Mouse (Mus musculus) hindbrain, embryonic 16.5 days (tissue): ENCODE data around the gene Map3k20. TPM values are rescaled to one million over a fixed set of nuclear protein-coding genes. Genes with fewer than 3 reads are reported as not detected.

Experiments
- ATAC-seq: fragments of 200-750 bp; cut with Nextera tagmentation; 2 replicates; pipeline ENCODE4 v1.8.0; 2017; ENCODE audit warnings: moderate TSS enrichment, moderate library complexity
- H3K27ac ChIP-seq: fragments of 300-500 bp; sonication (generic); 2 replicates; pipeline ENCODE4 v1.5.1; 2014; ENCODE audit warnings: low read depth, mild to moderate bottlenecking, control low read depth, low read length, moderate library complexity
- H3K27me3 ChIP-seq: fragments of 300-500 bp; sonication (generic); replicated peaks from 2 replicates; pipeline ENCODE4 v1.6.1; 2014; ENCODE audit warnings: low read length; ENCODE audit not compliant: control insufficient read depth, insufficient read depth
- H3K36me3 ChIP-seq: fragments of 300-500 bp; sonication (generic); 2 replicates; pipeline ENCODE4 v1.6.1; 2014; ENCODE audit warnings: mild to moderate bottlenecking, low read length, moderate library complexity, mixed read lengths; ENCODE audit not compliant: control insufficient read depth, insufficient read depth
- H3K4me1 ChIP-seq: fragments of 300-500 bp; sonication (generic); 2 replicates; pipeline ENCODE4 v1.6.1; 2014; ENCODE audit warnings: low read depth, low read length; ENCODE audit not compliant: control insufficient read depth, insufficient read depth
- H3K4me2 ChIP-seq: fragments of 300-500 bp; sonication (generic); 2 replicates; pipeline ENCODE4 v1.6.1; 2014; ENCODE audit warnings: mild to moderate bottlenecking, low read length, control low read depth, moderate library complexity
- H3K4me3 ChIP-seq: fragments of 300-500 bp; sonication (generic); 2 replicates; pipeline ENCODE4 v1.5.1; 2014; ENCODE audit warnings: mild to moderate bottlenecking, low read length, control low read depth, moderate library complexity
- H3K9ac ChIP-seq: fragments of 300-500 bp; sonication (generic); 2 replicates; pipeline ENCODE4 v1.6.1; 2014; ENCODE audit warnings: low read depth, mild to moderate bottlenecking, control low read depth, low read length, moderate library complexity
- H3K9me3 ChIP-seq: fragments of 300-500 bp; sonication (generic); 2 replicates; pipeline ENCODE4 v1.6.1; 2014; ENCODE audit warnings: mild to moderate bottlenecking, low read length, moderate library complexity; ENCODE audit not compliant: control insufficient read depth
- WGBS: fragments of 180-500 bp; shearing (Covaris S2); extraction: QIAGEN DNeasy Blood & Tissue Kit; methylation state at CpG from one replicate; pipeline ENCODE4 v1.1.7; 2014; 5-methylcytosine and 5-hydroxymethylcytosine counted together
- polyA plus RNA-seq: library from polyadenylated mRNA; unstranded; fragments of >200 nt; fragmentation: Nextera tagmentation; extraction: Ambion mirVana; gene quantifications from 2 replicates; pipeline ENCODE4 v1.2.1, GENCODE M21; 2015

Map3k20 gene
- polyA plus RNA-seq, 1 experiment from 2014 or later = 3.3 TPM

- H3K27ac ChIP-seq = no peak overlapping the region
- 0 out of 2 replicates have a peak, but pooled peaks cover 4% of the 10 kb centered on the region for H3K27me3 ChIP-seq
- H3K4me2 ChIP-seq = no peak overlapping the region
- ATAC-seq = no peak
- H3K9me3 ChIP-seq = no peaks in the 10 kb centered on the region
- H3K4me1 ChIP-seq = no peaks in the 10 kb centered on the region
- 83% methylated on average over 4 of the region's 4 CpGs for WGBS
- no peak overlapping the region for H3K9ac ChIP-seq
- H3K4me3 ChIP-seq = no peak overlapping the region
- H3K36me3 ChIP-seq = no peaks in the 10 kb centered on the region
These were observed 39.8 kb upstream of the Map3k20 start for GRCm38 (mm10) chr2:72245631-72246030.

DNA sequence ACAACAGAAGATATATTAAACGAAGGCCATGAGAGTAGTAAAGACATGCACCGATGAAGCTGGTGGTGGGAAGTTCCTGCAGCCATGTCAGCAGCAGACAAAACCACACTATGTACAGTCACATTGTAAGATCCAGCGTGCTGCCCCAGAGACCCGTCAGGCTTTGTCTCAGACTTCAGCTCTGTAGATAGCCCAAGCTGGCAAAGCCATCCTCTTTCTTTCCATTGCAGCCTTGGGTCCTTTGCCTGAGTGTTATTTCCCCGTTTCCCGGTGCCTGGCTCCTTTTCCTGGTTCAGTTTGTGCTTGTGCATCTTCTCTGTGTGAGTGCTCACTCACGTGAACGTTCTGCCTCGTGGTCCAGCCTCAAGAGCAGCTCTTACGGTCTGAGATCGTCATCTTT, 39.1 kb upstream of the Map3k20 start:
- H3K27me3 ChIP-seq = 0 out of 2 replicates have a peak, but pooled peaks cover 4% of the 10 kb centered on the region
- ATAC-seq = no peak

DNA sequence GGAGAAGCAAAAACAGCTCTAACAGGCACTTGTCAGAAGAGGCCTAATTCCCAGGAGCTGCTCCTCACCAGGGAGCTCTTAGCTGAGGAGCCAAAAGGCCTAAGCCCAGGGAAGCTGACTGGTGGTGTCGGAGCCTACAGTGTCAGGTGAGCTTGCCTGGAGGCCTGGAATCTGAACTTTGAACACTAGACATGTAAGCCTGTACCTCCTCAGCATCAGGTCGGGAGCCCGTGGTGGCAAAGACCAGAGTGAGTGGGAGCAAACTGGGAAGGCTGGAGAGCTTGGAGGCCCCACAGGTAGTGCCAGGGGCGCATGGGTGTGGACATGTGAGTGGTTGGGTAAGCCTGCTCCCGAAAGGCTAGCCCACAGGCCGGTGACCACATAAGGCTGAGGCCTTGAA, 37.6 kb upstream of the Map3k20 start:
- Histone ChIP-seq H3K4me3 (no peak overlapping the region), H3K36me3 (no peaks in the 10 kb centered on the region), H3K9me3 (no peaks in the 10 kb centered on the region), H3K4me2 (no peak overlapping the region), H3K4me1 (no peaks in the 10 kb centered on the region), H3K27ac (no peak overlapping the region), H3K27me3 (no peaks in the 10 kb centered on the region), H3K9ac (no peak overlapping the region)
- WGBS = 95% methylated on average over 6 of the region's 6 CpGs
- ATAC-seq = no peak

More for the DNA sequence above, 39.1 kb upstream of the Map3k20 start:
- no peaks in the 10 kb centered on the region for H3K36me3 ChIP-seq
- no peak overlapping the region for H3K4me2 ChIP-seq
- H3K9me3 ChIP-seq = no peaks in the 10 kb centered on the region
- 94% methylated on average over 11 of the region's 11 CpGs for WGBS
- no peak overlapping the region for H3K9ac ChIP-seq
- H3K4me3 ChIP-seq = no peak overlapping the region
- no peak overlapping the region for H3K27ac ChIP-seq
- no peaks in the 10 kb centered on the region for H3K4me1 ChIP-seq

- 48% methylated on average over 18 of the region's 18 CpGs for WGBS
- ATAC-seq = no peak
- H3K4me3 ChIP-seq = no peak overlapping the region
These were observed 32.6 kb upstream of the Map3k20 start for GRCm38 (mm10) chr2:72252510-72253505.

GRCm38 (mm10) chr2:72253882-72254281, 31.6 kb upstream of the Map3k20 start:
- H3K9me3 ChIP-seq = no peaks in the 10 kb centered on the region
- H3K4me2 ChIP-seq = no peak overlapping the region
- no peak for ATAC-seq
- H3K36me3 ChIP-seq = no peaks in the 10 kb centered on the region
- no peaks in the 10 kb centered on the region for H3K27me3 ChIP-seq
- H3K9ac ChIP-seq = no peak overlapping the region
- H3K4me1 ChIP-seq = peaks cover 6% of the 10 kb centered on the region; the same call in 1 of the 2 replicates
- H3K27ac ChIP-seq = no peak overlapping the region
- H3K4me3 ChIP-seq = no peak overlapping the region
- 58% methylated on average over 4 of the region's 4 CpGs for WGBS

More at GRCm38 (mm10) chr2:72252510-72253505, 32.6 kb upstream of the Map3k20 start:
- Histone ChIP-seq H3K36me3 (no peaks in the 10 kb centered on the region), H3K27ac (no peak overlapping the region), H3K27me3 (no peaks in the 10 kb centered on the region), H3K9me3 (no peaks in the 10 kb centered on the region), H3K4me1 (peaks cover 6% of the 10 kb centered on the region; the same call in 1 of the 2 replicates), H3K9ac (no peak overlapping the region), H3K4me2 (no peak overlapping the region)

DNA sequence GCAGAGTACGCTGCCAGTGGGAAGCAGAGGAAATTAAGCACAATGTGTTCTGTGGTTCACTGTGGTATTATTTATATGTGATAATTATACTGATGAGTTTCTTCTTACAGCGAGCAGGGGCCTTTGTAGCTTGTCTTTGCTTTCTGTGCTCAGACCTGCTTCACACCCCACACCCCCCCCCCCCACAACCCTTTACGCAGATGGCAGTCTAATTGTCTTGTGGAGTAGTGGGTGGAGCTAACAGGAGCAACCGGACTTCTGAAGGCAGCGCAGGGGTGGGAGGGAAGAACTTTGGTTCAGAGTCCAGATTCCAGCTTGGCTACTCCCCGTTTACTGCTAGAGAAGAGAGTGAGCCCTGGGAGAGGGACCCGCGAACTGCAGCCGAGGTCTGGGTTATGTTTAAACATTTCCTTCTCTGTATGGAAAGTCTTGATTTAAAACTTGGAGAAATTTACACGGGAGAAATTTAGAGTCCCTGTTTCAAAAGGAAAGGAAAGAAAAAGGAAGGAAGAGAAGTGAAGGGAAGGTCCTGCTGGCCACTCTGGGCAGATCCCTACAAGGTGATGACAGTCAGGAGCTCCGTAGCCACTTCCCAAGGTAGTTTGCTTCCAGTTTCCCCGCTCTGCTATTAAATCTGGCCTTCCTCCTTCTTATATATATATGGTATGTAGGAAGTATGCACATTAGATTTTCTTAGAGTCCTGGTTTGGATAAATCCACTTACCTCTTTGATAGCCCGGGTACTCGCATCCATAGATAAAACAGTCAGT, 30.4 kb upstream of the Map3k20 start:
- no peak for ATAC-seq

GRCm38 (mm10) chr2:72260704-72261103, 24.7 kb upstream of the Map3k20 start:
- H3K4me3 ChIP-seq = no peak overlapping the region
- ATAC-seq = no peak
- H3K4me2 ChIP-seq = no peak overlapping the region
- no peaks in the 10 kb centered on the region for H3K9me3 ChIP-seq
- WGBS = 87% methylated on average over 1 of the region's 1 CpGs
- no peaks in the 10 kb centered on the region for H3K27me3 ChIP-seq
- no peaks in the 10 kb centered on the region for H3K4me1 ChIP-seq
- H3K27ac ChIP-seq = no peak overlapping the region
- no peak overlapping the region for H3K9ac ChIP-seq
- no peaks in the 10 kb centered on the region for H3K36me3 ChIP-seq

More for the DNA sequence above, 30.4 kb upstream of the Map3k20 start:
- Histone ChIP-seq H3K4me2 (peak overlapping the region; percentile 41), H3K4me1 (peaks cover 6% of the 10 kb centered on the region; the same call in 1 of the 2 replicates), H3K36me3 (no peaks in the 10 kb centered on the region), H3K27ac (no peak overlapping the region), H3K4me3 (no peak overlapping the region), H3K9ac (no peak overlapping the region), H3K9me3 (no peaks in the 10 kb centered on the region), H3K27me3 (no peaks in the 10 kb centered on the region)
- 38% methylated on average over 14 of the region's 14 CpGs for WGBS

DNA sequence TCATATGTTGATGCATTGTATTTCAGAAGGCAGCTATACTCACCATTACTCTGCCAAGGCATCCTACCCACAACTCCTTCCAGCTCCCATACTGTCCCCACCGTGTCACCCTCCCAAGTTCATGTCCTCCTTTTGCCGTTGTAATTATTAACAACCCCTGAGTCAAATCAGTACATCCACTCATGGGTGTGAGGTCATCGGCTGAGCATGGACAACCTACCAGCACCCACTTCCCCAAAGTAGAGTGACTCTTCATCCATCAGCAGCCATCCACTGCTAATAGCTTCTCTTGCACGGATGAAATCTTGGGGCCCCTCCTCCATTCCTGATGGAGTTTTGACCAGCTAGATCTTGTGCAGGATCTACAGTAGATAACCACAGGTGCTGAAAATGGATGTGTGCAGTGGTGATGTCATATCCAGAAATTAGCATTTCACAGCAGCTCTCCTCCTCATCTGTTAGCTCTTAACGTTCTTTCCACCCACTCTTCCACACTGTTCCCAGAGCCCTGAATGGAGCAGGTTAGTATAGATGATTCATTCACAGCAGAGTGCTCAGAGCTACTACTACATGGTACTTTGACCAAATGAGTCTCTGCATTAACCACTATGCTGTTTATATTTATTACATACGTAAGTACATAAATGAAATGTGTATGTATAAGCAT, 22.5 kb upstream of the Map3k20 start:
- WGBS = 93% methylated on average over 6 of the region's 6 CpGs

More for the DNA sequence above, 22.5 kb upstream of the Map3k20 start:
- no peaks in the 10 kb centered on the region for H3K27me3 ChIP-seq
- no peak for ATAC-seq
- H3K4me3 ChIP-seq = no peak overlapping the region
- H3K9ac ChIP-seq = no peak overlapping the region
- H3K36me3 ChIP-seq = no peaks in the 10 kb centered on the region
- H3K9me3 ChIP-seq = no peaks in the 10 kb centered on the region
- H3K4me2 ChIP-seq = no peak overlapping the region
- H3K4me1 ChIP-seq = no peaks in the 10 kb centered on the region
- H3K27ac ChIP-seq = no peak overlapping the region
